Mouse (Mus musculus): Measurements from ENCODE around the gene Entpd1. TPM values are rescaled to one million over a fixed set of nuclear protein-coding genes. Genes with fewer than 3 reads are reported as not detected.

Gene Entpd1
- total RNA-seq, 2 experiments from 2014 or later, result 18.7 to 19.9 TPM

DNA sequence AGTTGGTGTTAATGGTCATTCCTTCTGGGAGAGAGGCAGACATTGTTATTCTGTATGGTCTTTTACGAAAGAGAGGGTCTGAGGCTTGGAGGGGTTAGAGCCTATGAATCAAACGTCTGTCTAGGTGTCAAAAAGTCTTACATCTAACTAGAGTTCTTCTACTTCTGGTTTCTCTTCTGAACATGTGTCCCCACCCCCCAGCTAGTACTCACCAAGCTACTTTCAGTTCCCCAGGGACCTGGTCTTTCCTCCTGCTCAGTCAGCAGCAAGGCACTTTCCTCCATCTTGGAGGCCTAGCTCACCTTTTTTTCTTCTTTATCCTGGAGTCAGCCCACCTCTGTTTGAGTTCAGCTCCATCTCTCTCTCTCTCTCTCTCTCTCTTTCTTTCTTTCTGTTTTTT lies 48.9 kb downstream of the Entpd1 start:
- DNase-seq (ENCODE audit: low spot score in 2 of 2), result no peak

- DNase-seq (ENCODE audit: low spot score in 2 of 2), result no peak
Observed at GRCm38 (mm10) chr19:40661874-40662273, 49.7 kb downstream of the Entpd1 start.

DNA sequence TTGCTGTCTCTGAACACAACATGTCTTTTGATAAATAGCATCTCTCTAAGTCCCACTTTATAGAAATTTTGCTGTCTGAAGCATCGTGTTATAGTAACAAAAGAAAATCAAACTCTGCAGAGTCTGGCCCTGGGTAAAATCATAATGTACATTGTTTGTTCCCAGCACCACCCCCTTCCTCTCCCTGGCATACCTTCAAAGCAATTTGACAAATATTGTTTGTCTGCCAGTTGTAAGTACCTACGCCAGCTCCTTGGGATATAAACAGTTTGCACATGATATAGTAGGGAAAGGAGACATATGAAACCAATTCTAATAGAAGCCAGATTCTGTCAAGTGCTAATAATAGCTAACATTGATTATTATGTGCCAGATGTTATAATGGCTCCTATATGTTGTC lies 50.6 kb downstream of the Entpd1 start:
- DNase-seq (ENCODE audit: low spot score in 2 of 2), result no peak

DNA sequence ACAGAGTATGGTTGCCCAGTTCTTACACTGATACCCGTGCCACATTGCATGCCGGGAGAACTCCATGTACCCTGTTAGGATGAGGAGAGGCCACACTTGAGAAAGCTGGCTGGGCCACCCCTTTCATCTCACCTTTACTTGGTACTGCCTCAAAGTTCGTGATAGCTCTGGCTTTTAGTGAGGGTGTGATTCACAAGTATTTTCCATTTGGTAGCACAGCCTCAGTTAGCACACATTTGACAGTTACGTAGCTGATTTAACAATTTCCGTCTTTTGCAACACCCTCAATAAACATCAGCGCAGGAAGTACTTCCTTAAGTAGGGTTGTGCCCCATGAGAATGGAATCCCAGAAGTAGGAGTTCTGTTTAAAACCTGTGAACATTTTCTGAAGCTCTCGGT lies 53.6 kb downstream of the Entpd1 start:
- no peak for DNase-seq (ENCODE audit: low spot score in 2 of 2)

DNA sequence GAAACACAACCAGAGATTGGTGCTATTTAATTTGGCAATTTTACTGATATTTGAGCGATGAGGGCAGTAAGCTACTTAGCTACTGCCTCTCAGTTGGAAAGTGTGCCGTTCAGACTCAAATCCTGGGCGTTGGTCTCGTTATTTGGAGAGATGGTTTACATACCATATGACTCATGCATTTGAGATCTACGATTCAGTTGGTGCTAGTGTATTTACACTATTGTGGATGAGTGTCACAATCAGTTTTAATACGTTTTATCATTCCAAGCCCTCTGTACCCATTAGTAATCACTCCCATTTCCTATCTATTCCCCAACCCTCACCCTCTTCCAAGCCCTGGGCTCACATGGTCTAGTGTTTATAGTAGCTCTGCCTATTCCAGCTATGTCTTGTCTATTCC lies 54.9 kb downstream of the Entpd1 start:
- no peak for DNase-seq (ENCODE audit: low spot score in 2 of 2)

DNA sequence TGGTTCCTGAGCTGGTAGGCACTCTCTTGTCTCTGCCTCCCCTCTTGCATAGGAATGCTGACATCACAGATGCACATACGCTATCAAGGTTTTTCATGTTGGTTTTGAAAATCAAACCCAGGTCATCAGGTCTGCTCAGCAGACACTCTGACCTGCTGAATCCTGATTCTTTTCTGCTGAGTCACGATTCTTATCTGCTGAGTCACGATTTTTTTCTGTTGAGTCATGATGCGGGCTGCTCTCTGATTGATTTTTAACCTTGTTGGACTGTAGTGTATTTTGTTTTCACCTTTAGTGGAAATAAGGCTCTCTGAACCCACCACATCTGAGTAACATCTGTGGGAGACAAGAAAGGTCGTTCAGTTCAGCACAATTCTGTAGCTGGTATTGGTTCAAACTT lies 63.2 kb downstream of the Entpd1 start:
- DNase-seq (ENCODE audit: low spot score in 2 of 2), result no peak

- DNase-seq (ENCODE audit: low spot score in 2 of 2), result no peak
Observed at GRCm38 (mm10) chr19:40678087-40678486, 65.9 kb downstream of the Entpd1 start.

DNA sequence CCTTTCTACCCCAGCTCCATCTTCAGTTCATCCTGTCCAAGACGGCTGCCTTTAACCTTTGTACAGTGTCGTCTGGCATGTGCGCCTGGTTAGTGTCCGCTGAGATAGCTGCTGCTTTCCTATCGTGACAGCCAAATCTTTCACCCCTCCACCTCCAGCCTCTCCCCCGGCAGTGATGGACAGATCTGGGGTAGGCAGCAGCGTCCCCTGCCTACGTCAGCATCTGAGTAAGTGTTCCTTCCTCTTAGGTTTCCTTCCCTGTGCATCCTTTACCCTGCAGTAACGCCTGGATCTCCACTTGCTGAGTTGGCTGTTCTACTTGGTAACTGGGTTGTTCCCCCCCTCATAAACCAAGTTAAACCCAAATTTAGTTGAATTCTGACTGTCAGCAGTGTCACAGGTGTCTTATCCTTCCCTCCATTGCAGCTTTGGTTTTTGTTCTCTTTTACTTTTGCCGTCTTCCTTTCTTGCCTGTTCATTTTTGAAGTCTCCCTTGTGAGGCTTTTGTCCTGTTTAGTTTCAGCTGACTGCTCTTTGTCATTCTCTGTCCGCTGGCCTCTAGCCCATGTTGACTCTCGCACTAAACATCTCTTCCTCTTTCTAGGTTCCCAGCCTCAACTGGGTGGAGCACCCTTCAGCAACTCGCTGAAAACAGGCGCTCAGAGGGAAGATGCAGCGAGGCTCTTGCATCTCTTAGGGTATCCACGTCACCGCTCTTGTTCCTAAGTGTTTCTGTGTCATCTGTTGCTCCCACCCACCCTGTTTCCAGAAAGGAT lies 66.6 kb downstream of the Entpd1 start:
- peak in 1 of 2 experiments; percentile 20 for DNase-seq (ENCODE audit: low spot score in 2 of 2)

GRCm38 (mm10) chr19:40679632-40680031 lies 67.5 kb downstream of the Entpd1 start:
- DNase-seq (ENCODE audit: low spot score in 2 of 2), result no peak

- DNase-seq (ENCODE audit: low spot score in 2 of 2), result no peak
Observed at GRCm38 (mm10) chr19:40684124-40684523, 72.0 kb downstream of the Entpd1 start.

GRCm38 (mm10) chr19:40684566-40684965 lies 72.4 kb downstream of the Entpd1 start:
- no peak for DNase-seq (ENCODE audit: low spot score in 2 of 2)

DNA sequence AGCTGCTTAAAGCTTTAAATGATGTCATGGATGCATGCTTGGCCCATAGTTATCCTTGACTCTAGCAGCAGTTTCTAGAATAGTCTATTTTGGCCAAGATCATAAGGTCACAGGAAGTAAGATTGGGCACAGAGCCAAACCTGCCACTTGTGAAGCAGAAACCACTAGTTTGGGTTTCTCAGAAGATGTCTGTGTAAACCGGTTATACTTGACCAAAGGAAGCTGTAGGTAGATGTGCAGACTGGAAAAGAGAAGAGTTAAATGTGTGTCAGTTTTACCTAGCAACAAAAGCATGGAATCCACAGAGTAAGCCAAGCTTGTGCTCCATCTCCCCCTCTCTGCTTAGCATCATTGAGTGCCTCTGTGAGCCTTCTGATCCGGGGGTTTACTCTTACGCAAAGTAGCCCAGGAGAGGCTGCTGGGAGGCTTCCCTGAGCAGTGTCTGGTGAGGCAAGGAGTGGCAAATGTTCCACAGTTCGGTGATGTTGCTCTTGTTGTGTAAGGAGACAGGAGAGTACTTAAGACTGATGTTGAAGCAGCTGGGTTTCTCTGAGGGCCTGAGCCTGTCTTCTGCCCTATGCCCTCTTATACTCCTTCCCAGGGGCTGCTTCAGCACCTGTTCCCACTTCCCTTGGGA lies 75.2 kb downstream of the Entpd1 start:
- DNase-seq (ENCODE audit: low spot score in 2 of 2), result no peak

DNA sequence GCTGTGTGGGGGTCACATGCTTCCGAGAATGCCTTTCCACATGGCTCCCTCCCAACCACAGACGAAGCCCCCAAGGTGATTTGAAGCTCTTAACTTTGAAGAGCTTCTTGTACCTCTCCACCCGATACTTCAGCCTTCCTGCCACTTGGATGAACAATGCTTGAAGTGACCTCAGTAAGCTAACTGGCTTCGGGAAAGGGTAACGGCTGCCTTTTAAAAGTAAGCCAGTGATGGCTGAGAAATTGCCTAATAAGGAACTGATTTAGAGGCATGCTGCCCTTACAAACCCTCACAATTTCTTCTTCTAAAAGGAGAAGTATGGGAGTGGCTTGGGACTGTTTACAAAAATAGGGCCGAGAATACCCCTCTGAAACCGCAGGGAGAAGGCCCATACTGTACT lies 81.0 kb downstream of the Entpd1 start:
- DNase-seq (ENCODE audit: low spot score in 2 of 2), result no peak

DNA sequence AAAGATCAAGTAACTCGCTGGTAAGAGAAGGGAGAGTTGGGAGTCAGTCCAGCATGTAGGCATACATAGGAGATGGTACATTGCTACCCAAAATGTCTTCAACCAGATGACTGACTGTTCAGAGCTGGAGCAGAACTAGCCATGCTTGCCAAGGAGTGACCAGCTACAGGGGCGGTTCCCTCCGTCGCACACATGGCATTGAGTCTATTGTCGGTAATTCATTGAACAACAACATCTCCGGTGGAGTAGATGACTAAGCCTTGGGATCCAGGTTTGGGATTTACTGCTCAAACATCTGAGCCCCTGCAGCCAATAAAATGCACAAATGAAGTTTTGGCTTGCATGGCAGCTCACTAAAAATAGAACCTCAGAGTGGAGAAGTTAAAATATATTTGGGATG lies 84.0 kb downstream of the Entpd1 start:
- DNase-seq (ENCODE audit: low spot score in 2 of 2), result no peak

GRCm38 (mm10) chr19:40698103-40698853 lies 86.1 kb downstream of the Entpd1 start:
- no peak for DNase-seq (ENCODE audit: low spot score in 2 of 2)

DNA sequence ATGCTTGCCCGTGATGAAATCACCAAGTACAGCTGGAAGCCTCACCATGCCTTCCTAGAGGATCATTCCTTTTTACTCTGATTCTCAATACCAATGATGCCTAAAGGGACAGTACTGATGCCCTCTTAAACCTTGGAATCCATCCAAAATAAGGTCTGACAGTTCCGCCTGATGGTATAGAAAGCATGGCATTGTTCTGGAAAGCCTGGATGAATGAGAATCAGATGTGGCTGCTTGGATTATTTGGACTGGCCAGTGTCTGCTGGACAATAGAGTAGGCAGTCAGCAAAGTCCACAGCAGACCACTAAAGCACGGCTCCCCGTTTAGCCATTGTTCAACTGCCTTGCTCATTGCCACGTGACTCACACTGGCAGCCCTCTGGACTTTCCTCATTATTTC lies 87.7 kb downstream of the Entpd1 start:
- no peak for DNase-seq (ENCODE audit: low spot score in 2 of 2)

- DNase-seq (ENCODE audit: low spot score in 2 of 2), result peak; percentile 53 to 77
Observed at GRCm38 (mm10) chr19:40702406-40702805, 90.2 kb downstream of the Entpd1 start.

- DNase-seq (ENCODE audit: low spot score in 2 of 2), result no peak
Observed at GRCm38 (mm10) chr19:40712889-40713628, 100.9 kb downstream of the Entpd1 start.

DNA sequence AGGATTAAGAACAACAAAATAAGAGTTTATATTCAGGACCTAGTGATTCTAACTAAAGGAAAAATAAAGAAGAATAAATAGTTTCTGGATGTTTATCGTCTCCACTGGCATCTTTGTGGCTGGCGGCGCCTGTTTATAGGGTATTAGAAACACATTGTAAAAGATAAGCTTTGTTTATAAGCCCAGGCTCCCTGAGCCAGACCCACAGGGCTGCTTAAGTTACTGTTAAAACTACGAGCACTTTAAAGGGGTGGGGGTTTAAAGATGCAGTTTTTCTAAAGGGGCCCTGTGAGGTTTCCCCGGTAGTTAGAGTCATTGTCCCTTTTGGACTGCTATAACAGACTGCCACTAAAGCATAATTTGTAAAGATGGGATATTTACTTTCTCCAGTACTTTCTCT lies 102.5 kb downstream of the Entpd1 start:
- no peak for DNase-seq (ENCODE audit: low spot score in 2 of 2)

GRCm38 (mm10) chr19:40716981-40717380 lies 104.8 kb downstream of the Entpd1 start:
- no peak for DNase-seq (ENCODE audit: low spot score in 2 of 2)

- no peak for DNase-seq (ENCODE audit: low spot score in 2 of 2)
Observed at GRCm38 (mm10) chr19:40719439-40720105, 107.4 kb downstream of the Entpd1 start.
